Mouse (Mus musculus): ENCODE results near the gene Scn1b.

Gene Scn1b

GRCm38 (mm10) chr7:31126851-31127724, at the start of gene Scn1b:
Gene Scn1b, minus strand, starts transcription at chr7:31127003.
- DNase-seq (ENCODE audit: extremely low spot score, low spot score), result peak; percentile 47

- DNase-seq (ENCODE audit: extremely low spot score, low spot score), result no peak
Observed at GRCm38 (mm10) chr7:31175096-31175495, 48.3 kb upstream of the Scn1b start.

GRCm38 (mm10) chr7:31174466-31174865, 47.7 kb upstream of the Scn1b start:
- DNase-seq (ENCODE audit: extremely low spot score, low spot score), result no peak

GRCm38 (mm10) chr7:31172238-31172637, 45.4 kb upstream of the Scn1b start:
- no peak for DNase-seq (ENCODE audit: extremely low spot score, low spot score)

GRCm38 (mm10) chr7:31170520-31170919, 43.7 kb upstream of the Scn1b start:
- no peak for DNase-seq (ENCODE audit: extremely low spot score, low spot score)

- no peak for DNase-seq (ENCODE audit: extremely low spot score, low spot score)
Observed at GRCm38 (mm10) chr7:31168412-31168811, 41.6 kb upstream of the Scn1b start.

GRCm38 (mm10) chr7:31164748-31165147, 37.9 kb upstream of the Scn1b start:
- DNase-seq (ENCODE audit: extremely low spot score, low spot score), result no peak

GRCm38 (mm10) chr7:31163666-31164577, 37.1 kb upstream of the Scn1b start:
- DNase-seq (ENCODE audit: extremely low spot score, low spot score), result no peak

- no peak for DNase-seq (ENCODE audit: extremely low spot score, low spot score)
Observed at GRCm38 (mm10) chr7:31162324-31162723, 35.5 kb upstream of the Scn1b start.

GRCm38 (mm10) chr7:31161831-31162230, 35.0 kb upstream of the Scn1b start:
- no peak for DNase-seq (ENCODE audit: extremely low spot score, low spot score)

GRCm38 (mm10) chr7:31161246-31161645, 34.4 kb upstream of the Scn1b start:
- DNase-seq (ENCODE audit: extremely low spot score, low spot score), result no peak

GRCm38 (mm10) chr7:31160763-31161162, 34.0 kb upstream of the Scn1b start:
- DNase-seq (ENCODE audit: extremely low spot score, low spot score), result no peak

- peak; percentile 35 for DNase-seq (ENCODE audit: extremely low spot score, low spot score)
Observed at GRCm38 (mm10) chr7:31156034-31156928, 29.5 kb upstream of the Scn1b start.

- DNase-seq (ENCODE audit: extremely low spot score, low spot score), result peak; percentile 27
Observed at GRCm38 (mm10) chr7:31155296-31156033, 28.7 kb upstream of the Scn1b start, which contains the start of gene Gramd1a. Gene Gramd1a, minus strand, starts transcription at chr7:31155896.

- DNase-seq (ENCODE audit: extremely low spot score, low spot score), result no peak
Observed at GRCm38 (mm10) chr7:31153536-31154320, 26.9 kb upstream of the Scn1b start.

GRCm38 (mm10) chr7:31151301-31152241, 24.8 kb upstream of the Scn1b start:
- DNase-seq (ENCODE audit: extremely low spot score, low spot score), result peak; percentile 72

- DNase-seq (ENCODE audit: extremely low spot score, low spot score), result peak; percentile 86
Observed at GRCm38 (mm10) chr7:31150566-31151300, 23.9 kb upstream of the Scn1b start.
